Mouse (Mus musculus) left cerebral cortex, postnatal 36 days (tissue): Measurements from ENCODE around the gene Myh11. TPM values are rescaled to one million over a fixed set of nuclear protein-coding genes. Genes with fewer than 3 reads are reported as not detected.

Experiments used
- DNase-seq, 2 experiments: peaks; one replicate each; pipeline ENCODE4 v3.0.0; 2021 to 2022; ENCODE audit warnings: low spot score in 2 of 2, mixed read lengths in 1 of 2
- intact Hi-C: fragments of 180-260 bp; cut with DNase I; formaldehyde crosslinking; loops from one replicate; pipeline ENCODE4 v1.15.1; 2025
- total RNA-seq, 2 experiments: library from RNA; stranded (reverse); gene quantifications; 2 replicates each; pipeline ENCODE4 v1.2.3; 2021

Myh11 gene
- total RNA-seq, 2 experiments from 2014 or later: 4.1 to 6.7 TPM

- intact Hi-C loops: no loop called here
- DNase-seq: no peak
Measured at GRCm38 (mm10) chr16:14292205-14293199, 1.3 kb upstream of the Myh11 start.

GRCm38 (mm10) chr16:14272374-14272965, 18.7 kb downstream of the Myh11 start:
- no peak for DNase-seq
- intact Hi-C loops: no loop called here

- DNase-seq: no peak
- intact Hi-C loops: no loop called here
Measured at GRCm38 (mm10) chr16:14265203-14265920, 25.8 kb downstream of the Myh11 start.

- no peak for DNase-seq
- intact Hi-C loops: no loop called here
Measured at GRCm38 (mm10) chr16:14264504-14264903, 26.7 kb downstream of the Myh11 start.

GRCm38 (mm10) chr16:14263241-14263640, 27.9 kb downstream of the Myh11 start:
- DNase-seq: no peak
- intact Hi-C loops: no loop called here

- intact Hi-C loops: no loop called here
Measured at GRCm38 (mm10) chr16:14262410-14262809, 28.8 kb downstream of the Myh11 start.

GRCm38 (mm10) chr16:14258856-14259255, 32.3 kb downstream of the Myh11 start:
- intact Hi-C loops: no loop called here
- DNase-seq: no peak

More at GRCm38 (mm10) chr16:14262410-14262809, 28.8 kb downstream of the Myh11 start:
- no peak for DNase-seq

GRCm38 (mm10) chr16:14253586-14253985, 37.6 kb downstream of the Myh11 start:
- intact Hi-C loops: no loop called here
- DNase-seq: no peak

GRCm38 (mm10) chr16:14252877-14253276, 38.3 kb downstream of the Myh11 start:
- intact Hi-C loops: no loop called here

GRCm38 (mm10) chr16:14249913-14250312, 41.3 kb downstream of the Myh11 start:
- intact Hi-C loops: no loop called here
- no peak for DNase-seq

More at GRCm38 (mm10) chr16:14252877-14253276, 38.3 kb downstream of the Myh11 start:
- no peak for DNase-seq

- intact Hi-C loops: no loop called here
- no peak for DNase-seq
Measured at GRCm38 (mm10) chr16:14242553-14242952, 48.6 kb downstream of the Myh11 start.

- DNase-seq: no peak
- intact Hi-C loops: no loop called here
Measured at GRCm38 (mm10) chr16:14242059-14242458, 49.1 kb downstream of the Myh11 start.

GRCm38 (mm10) chr16:14237100-14237723, 54.0 kb downstream of the Myh11 start:
- intact Hi-C loops: loop anchor here (1.0 kb wide), 1 partner anchor 256 kb away; no protein-coding TSS in a partner anchor
- peak; percentile 53 to 73 for DNase-seq

- DNase-seq: peak; percentile 23 to 28
- intact Hi-C loops: no loop called here
Measured at GRCm38 (mm10) chr16:14215156-14215555, 76.0 kb downstream of the Myh11 start.

GRCm38 (mm10) chr16:14198798-14199197, 92.4 kb downstream of the Myh11 start:
- no peak for DNase-seq
- intact Hi-C loops: no loop called here

GRCm38 (mm10) chr16:14195427-14195826, 95.7 kb downstream of the Myh11 start:
- intact Hi-C loops: no loop called here

GRCm38 (mm10) chr16:14194164-14194950, 96.8 kb downstream of the Myh11 start:
- DNase-seq: no peak
- intact Hi-C loops: no loop called here

More at GRCm38 (mm10) chr16:14195427-14195826, 95.7 kb downstream of the Myh11 start:
- DNase-seq: peak; percentile 26 to 33

GRCm38 (mm10) chr16:14185516-14185915, 105.7 kb downstream of the Myh11 start:
- intact Hi-C loops: no loop called here
- no peak for DNase-seq

- DNase-seq: no peak
- intact Hi-C loops: no loop called here
Measured at GRCm38 (mm10) chr16:14183856-14184255, 107.3 kb downstream of the Myh11 start.
